Mouse (Mus musculus) cerebellum, postnatal 36 days (tissue): Measurements from ENCODE around the gene Gm48551.
A peak's percentile ranks its signal among the peaks of the same experiment; 100 is the strongest.

Experiments used
- DNase-seq, 2 experiments: peaks; one replicate each; pipeline ENCODE4 v3.0.0; 2021 to 2022; ENCODE audit warnings: mixed read lengths in 2 of 2

Gene Gm48551

GRCm38 (mm10) chr10:81383802-81384604 is at the start of gene Gm48551, which contains the start of gene Dohh:
Gm48551 (plus strand) TSS chr10:81384466.
Dohh (plus strand) TSS chr10:81384428.
- peak; percentile 99 to 100 for DNase-seq

DNA sequence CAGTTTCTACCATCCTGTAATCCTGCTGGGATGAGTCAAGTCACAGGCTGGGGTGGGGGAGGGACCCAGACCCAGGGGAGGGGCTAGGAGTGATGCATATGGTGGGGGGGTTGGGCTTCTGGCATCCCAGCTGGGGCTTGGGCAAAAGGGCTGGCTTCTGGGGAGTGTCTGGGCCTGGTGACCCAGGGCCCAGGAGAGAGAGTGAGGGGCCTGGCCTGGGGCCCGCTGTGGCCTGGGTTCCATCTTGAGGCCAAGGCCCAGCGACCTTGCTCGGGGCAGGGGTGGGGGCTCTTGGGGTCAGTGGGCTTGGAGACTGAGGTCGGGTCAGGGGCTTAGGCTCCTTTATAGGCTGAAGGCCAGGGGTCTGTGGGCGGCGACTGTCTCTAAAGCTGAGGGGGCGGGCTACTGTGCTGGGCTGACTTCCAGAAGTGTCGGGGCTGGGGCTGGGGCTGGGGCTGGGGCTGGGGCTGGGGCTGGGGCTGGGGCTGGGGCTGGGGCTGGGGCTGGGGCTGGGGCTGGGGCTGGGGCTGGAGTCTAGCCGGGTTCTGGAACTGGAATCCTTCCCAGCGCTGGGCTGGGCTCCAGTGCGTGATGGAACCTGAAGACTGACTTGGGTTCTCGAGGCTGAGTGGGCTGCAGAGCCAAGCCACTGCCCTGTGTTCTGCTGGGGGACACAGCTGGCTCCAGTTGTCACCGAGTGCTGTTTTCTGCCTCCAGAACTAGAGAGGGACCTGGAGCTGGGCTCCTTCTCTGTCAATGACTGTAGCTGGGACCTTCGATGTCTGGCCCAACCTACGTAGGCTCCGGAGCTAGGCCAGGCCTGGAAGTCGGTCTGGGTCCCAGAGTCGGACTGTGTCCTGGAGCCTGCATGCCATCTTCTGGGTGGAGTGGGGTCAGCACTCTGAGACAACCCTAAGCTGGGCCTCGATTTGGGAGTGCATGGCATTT is 48.6 kb upstream of the Gm48551 start:
- DNase-seq = no peak

DNA sequence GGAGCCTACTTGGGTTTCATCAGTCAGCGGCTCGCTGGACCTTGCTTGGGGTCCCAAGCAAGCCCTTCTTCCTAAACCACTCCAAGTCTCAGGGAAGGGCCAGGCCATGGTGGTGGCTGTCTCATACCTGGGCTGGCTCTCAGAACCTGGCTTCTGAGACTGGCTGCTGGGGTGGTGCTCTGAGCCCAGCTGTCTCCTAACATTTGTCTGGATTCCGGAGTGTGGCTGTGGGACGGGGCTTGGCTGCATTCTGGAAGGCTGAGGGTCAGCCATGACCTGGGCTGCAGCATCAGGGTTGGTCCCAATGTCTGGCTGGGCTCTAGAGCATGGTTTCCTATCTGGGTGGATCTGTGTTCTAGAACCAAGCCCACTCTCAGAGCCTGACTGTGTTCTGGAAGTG is 47.7 kb upstream of the Gm48551 start:
- no peak for DNase-seq

- DNase-seq = no peak
These were observed 43.5 kb upstream of the Gm48551 start for GRCm38 (mm10) chr10:81340551-81341332.

- DNase-seq = peak; percentile 72 to 76
These were observed 42.8 kb upstream of the Gm48551 start for GRCm38 (mm10) chr10:81341333-81341949.

DNA sequence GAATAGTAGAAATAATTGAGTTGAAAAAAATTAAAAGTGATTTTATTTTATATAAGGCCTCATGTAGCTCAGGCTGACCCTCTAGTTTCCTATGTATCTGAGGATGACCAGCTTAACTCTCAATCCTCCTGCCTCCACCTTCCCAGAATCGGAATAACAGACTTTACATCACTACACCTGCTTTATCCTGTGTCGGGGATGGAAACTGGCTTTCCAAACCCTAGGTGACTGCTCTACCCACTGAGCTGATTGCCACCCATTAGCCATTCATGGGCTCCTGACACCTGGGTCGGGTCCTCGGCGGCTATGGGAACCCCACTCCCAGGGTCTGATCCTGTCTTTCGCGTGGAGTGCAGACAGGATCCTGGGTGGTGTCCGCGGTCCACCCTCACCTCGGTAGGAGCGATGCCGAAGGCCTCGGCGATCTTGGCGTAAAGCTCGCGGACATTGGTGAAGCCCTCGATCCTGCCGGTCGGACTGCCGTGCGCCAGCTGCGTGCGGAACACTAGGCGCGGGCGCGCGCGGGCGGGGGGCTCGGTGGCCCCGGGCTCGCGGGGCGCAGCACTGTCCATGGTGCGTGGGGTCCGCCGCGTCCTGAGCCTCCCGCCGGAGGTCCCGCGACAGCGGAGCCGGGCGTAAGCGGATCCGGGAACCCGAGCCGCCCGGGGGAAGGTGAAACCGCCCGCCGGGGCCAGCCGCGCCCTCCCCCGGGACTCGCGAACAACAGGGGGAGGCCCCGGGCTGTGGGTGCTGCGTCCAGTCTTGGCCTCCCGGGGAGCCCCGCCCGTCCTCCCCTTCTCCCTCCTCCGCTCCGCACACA is 41.4 kb upstream of the Gm48551 start, which contains the start of gene Gipc3:
Gene Gipc3 (minus strand): TSS at position 581 of the 820 bp plus-strand sequence.
- DNase-seq = no peak

DNA sequence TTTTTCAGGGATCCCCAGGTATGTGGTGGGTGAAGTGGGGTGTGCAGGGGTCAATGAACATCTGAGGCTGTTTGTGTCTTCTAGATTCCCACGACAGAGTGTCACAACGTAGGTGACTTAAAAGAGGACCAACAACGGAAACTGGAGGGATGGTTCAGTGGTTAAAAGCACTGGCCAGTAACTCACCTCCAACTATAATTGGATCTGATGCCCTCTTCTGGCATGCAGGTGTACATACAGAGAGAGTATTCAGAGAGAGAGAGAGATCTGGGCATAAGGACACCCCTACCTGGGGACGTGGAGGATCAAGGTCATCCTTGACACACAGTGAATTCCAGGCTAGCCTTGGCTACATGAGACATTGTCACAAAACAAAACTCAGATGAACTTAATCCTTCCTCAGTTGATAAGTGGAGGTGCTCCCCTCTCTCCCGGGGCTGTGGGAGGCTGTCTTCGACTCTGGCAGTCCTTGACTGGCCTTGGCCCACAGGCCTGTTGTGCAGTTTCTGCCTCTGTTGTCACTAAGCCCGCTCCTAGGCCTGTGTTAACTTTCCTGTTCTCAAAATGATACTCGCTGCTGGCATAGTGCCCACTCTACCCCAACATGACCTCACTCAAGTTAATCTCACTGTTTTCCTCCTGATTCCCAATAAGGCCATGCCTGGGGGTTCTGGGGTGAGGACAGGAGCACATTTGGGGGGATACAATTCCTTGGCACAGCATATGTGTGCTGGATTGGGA is 39.7 kb upstream of the Gm48551 start:
- no peak for DNase-seq

- DNase-seq = no peak
These were observed 39.1 kb upstream of the Gm48551 start for GRCm38 (mm10) chr10:81345162-81345534.

DNA sequence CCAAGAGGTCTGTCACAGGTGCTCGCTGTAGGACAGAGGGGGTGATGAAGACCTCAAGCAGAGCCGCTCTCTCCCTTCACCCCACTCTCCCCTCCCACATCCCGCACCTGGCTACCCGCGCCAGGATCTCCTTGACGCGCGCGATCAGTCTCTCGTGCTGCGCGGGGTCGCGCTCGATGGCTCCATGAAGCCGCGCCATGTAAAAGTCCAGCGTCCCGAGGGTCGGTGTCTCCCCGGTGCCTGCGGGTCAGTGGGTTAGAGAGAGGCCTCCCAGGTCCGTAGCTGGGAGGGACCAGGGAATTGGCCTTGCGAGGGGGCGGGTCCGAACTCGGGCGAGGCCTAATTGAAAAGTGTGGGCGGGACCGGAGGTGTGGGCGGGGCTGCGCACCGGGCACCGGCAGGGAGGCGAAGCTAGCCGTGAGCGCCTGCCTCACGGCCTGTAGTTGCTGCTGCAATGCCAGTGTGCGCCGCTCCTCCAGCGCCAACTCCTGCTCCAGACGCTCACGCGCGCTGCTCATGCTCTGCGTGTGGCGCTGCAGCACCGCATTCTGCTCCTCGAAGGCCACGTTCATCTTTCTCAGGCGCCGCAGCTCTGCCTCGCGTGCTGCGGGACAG is 37.7 kb upstream of the Gm48551 start:
- DNase-seq = no peak

- no peak for DNase-seq
These were observed 35.1 kb upstream of the Gm48551 start for GRCm38 (mm10) chr10:81349146-81349545.

DNA sequence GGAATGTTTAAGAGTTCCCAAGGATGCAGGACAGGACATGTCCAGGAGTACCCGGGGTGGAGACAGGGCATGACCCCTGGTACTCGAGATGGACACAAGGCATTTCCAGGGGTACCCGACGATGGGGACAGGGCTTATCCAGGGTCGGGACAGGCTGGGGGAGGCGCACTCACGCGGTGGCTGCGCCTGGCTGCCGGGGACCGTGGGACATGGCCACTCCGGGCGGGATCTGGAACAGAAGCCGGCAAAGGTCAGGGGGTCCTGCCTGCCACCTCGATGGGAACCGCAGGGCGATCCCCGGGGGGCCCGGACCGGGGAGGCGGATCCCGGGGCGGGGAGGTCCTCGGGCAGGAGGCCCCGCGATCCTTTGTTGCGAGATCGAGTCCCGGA is 34.3 kb upstream of the Gm48551 start:
- DNase-seq = no peak

- DNase-seq = peak; percentile 99 to 100
These were observed 33.8 kb upstream of the Gm48551 start, which contains the start of gene Hmg20b for GRCm38 (mm10) chr10:81350351-81351063. Hmg20b (minus strand) TSS chr10:81350480.

- no peak for DNase-seq
These were observed 32.5 kb upstream of the Gm48551 start for GRCm38 (mm10) chr10:81351678-81352291.

- no peak for DNase-seq
These were observed 29.4 kb upstream of the Gm48551 start for GRCm38 (mm10) chr10:81354738-81355477.

DNA sequence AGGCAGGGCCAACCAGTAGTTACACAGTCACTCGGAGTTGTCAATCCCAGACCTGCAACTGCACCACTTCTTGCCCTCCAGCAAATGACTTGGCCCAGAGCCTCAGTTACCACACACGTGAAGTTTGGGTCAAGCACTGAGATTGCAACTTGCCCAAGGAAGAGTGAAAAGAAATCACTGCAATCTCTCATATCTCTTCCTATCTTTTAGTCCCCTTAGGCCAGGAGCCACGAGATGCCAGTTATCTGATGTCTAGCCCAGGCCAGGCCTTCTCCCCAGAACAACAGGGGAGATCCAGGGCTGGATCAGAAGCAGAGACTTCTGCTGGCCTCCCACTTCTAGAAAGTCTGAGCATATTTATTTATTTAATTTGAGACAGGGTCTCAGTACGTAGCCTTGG is 28.7 kb upstream of the Gm48551 start:
- DNase-seq = no peak

GRCm38 (mm10) chr10:81356352-81356990 is 27.8 kb upstream of the Gm48551 start:
- no peak for DNase-seq

DNA sequence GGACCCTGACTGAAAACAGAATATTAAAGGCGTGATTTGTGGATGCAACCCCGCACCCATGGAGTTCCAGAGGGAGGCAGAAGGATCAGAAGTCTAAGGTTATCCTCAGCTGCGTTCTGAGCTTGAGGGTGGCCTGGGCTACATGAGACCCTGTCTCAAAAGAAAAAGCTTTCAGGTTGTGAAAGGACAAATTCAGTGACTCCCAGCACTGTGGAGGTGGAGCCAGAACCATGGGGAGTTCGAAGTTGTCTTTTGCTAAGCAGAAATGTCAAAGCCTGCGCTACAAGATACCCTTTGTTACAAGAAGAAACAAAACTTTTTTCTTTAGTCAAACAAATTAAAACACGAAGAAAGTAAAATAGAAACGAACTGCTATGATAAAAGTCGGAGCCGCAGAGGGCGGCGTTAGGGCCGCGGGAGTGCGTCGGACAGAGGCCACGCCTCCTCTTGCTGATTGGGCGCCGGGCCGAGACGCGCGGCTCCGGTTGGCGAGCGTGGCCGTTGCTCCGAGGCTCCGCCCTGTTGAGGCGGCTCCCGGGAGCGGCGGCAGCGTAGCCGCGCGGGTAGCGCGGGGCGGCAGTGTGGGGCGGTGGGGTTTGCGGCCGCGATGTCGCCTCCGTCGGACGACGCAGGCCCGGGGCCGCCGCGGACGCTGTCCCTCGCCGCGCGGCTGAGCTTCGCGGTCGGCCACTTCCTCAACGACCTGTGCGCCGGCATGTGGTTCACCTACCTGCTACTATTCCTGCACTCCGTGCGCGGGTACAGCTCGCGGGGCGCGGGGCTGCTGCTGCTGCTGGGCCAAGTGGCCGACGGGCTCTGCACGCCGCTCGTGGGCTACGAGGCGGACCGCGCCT is 27.0 kb upstream of the Gm48551 start, which contains the start of gene Mfsd12:
Gene Mfsd12 (plus strand): TSS at position 501 of the 854 bp plus-strand sequence.
- peak; percentile 91 to 93 for DNase-seq
